Mouse (Mus musculus): ENCODE results near the gene Map6. TPM values are rescaled to one million over a fixed set of nuclear protein-coding genes. Genes with fewer than 3 reads are reported as not detected.

Map6 gene
- polyA plus RNA-seq, 1 experiment from 2014 or later, result 1.7 TPM

DNA sequence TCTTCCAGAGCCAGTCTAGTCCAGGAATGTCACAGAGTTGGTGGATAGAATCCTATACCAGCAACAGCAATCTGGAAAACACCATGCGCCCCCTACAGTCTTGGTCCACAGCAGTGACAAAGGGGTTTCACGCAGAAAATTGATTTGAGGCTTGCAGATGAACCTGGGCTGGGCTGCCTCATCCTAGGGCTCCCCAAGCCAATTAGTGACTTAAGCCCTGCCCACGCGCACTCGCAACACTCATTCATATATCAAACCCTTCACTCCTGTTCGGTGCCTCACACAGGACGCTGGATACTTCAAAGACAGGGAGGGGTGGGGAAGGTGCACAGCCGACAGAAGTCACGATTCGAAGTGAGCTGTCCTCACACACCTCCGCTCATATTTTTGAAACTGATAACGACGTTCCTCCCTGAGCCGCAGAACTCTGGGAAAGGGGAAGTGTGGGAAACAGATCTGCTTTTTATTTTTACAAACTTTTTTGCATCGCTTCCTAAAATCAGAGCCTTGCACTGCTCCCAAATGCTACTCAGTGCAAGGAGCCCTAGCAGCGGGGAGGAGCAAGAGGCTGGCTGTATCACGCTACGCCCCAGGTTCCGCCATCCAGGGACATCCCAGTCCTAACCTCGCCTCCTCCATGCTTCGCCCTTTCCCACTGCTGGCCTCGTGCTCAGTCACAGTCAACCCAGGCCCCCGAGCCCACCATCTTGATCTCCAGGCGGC, 113.4 kb downstream of the Map6 start:
- WGBS, result under 1% methylated on average over 24 of the region's 24 CpGs
- Histone ChIP-seq H3K4me2 (ENCODE audit: low read length) (peak overlapping the region; percentile 73), H3K27me3 (ENCODE audit: insufficient read depth, low read length) (no peaks in the 10 kb centered on the region), H3K9me3 (replicated peaks; ENCODE audit: low read length) (no peaks in the 10 kb centered on the region), H3K36me3 (ENCODE audit: insufficient read depth, low read length) (no peaks in the 10 kb centered on the region), H3K9ac (ENCODE audit: low read depth, low read length) (peak overlapping the region; percentile 49), H3K27ac (peak overlapping the region; percentile 79), H3K4me1 (replicated peaks; ENCODE audit: insufficient read depth, low read length) (peaks cover 20% of the 10 kb centered on the region), H3K4me3 (replicated peaks; ENCODE audit: low read depth, low read length) (peak overlapping the region; percentile 49)
- ATAC-seq (replicated peaks; ENCODE audit: low FRiP score, low read depth), result peak; percentile 61
- DNase-seq (ENCODE audit: low spot score), result peak; percentile 79
- peak; percentile 70 for TF ChIP-seq CTCF (IDR thresholded peaks at IDR 0.05; ENCODE audit: low read depth)

DNA sequence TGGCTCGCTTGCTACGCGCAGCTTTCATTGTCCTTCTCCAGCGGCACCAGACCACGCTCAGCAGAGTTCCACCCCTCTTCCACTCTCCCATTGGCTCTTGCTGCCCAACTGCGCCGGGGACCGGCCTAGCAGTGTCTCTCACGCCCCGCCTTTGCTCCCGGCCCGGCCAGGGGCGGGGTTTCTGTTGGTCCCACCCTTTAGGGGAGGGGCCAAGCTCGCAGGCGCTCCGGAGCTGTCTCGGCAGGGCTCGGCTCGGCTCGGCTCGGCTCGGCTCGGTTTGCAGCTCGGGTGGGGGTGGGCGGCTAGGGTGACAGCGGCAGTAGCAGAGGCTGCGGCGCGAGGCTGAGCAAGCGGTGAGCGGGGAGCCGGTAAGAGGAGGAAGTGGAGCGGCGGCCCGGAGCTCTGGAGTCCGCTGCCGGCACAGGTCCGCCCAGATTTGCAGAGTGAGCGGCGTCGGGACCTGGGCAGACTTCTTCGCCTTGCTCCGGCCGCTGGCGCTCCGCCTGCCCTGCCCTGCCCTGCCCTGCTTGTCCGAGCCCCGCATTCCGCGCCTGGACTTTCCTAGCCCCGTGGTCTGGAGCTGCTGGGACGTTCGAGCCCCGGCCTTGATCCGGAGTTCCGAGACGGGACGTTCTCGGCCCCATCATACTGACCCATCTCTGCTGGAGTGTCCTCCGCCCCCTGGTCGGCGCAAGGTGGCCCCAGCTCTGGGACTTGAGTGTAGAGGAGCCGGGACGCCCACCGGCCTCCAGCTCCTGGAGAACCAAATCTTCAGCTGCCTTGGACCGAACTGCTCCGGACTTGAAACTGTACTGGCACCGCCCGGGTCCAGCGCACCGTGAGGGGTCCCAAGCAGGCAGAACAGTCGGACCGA, 114.2 kb downstream of the Map6 start, which contains the start of gene Gdpd5:
Gdpd5 (plus strand) TSS at position 201 of the 874 bp plus-strand sequence.
- TF ChIP-seq CTCF (IDR thresholded peaks at IDR 0.05; ENCODE audit: low read depth), result no peak
- H3K9me3 ChIP-seq (replicated peaks; ENCODE audit: low read length), result no peaks in the 10 kb centered on the region
- H3K36me3 ChIP-seq (ENCODE audit: insufficient read depth, low read length), result no peaks in the 10 kb centered on the region
- DNase-seq (ENCODE audit: low spot score) (peak; percentile 98), ATAC-seq (replicated peaks; ENCODE audit: low FRiP score, low read depth) (peak; percentile 95)
- H3K4me3 ChIP-seq (replicated peaks; ENCODE audit: low read depth, low read length), result peak within 1 kb of the TSS; percentile 49
- H3K27ac ChIP-seq, result peak within 1 kb of the TSS; percentile 79
- H3K27me3 ChIP-seq (ENCODE audit: insufficient read depth, low read length), result no peaks in the 10 kb centered on the region
- peak within 1 kb of the TSS; percentile 61 for H3K9ac ChIP-seq (ENCODE audit: low read depth, low read length)
- WGBS, result under 1% methylated on average over 73 of the region's 73 CpGs
- H3K4me1 ChIP-seq (replicated peaks; ENCODE audit: insufficient read depth, low read length), result peaks cover 20% of the 10 kb centered on the region
- peak within 1 kb of the TSS; percentile 73 for H3K4me2 ChIP-seq (ENCODE audit: low read length)

DNA sequence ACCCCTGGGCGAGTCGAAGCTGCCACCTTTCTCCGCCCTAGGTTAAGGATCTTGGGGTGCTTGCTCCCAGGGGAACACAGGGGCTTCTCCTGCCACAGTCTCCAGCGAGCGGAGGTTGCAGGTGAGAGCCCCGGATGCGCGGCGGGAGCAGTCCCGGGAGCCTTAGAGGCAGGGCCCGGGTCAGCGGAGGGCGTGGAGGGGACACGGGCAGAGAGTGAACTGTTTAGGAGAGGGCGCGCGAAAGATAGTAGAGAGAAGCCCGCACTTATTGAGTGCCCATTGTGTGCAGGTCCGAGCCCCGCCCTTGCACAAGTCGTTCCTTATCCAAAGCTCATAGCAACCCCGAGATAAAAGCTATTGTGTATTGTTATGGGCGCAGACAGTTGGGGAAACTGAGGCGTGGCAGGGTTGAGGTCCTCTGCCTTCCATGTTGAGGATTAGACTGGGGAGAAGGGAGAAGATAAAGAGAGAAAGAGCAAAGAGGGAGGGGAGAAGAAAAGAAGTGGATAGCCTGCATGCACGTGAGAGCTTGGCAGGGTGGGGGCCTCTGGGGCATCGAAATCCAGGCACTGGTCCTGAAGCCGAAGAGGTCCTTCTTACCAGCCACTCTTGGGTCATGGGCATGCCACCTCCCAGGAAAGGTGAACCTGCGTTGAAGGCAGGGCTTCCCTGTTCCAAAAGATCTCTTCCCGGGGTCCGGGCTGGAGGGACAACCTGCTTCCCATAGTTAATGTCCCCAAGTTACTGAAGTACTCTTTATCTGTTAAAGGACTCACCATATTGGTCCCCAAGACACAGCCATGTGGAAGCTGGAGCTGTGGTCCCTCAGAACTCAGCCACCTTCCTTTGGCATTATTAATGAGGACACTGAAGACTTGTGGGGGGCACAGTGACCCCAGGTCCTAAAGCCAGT, 115.1 kb downstream of the Map6 start:
- Histone ChIP-seq H3K9ac (ENCODE audit: low read depth, low read length) (peak overlapping the region; percentile 61), H3K27me3 (ENCODE audit: insufficient read depth, low read length) (no peaks in the 10 kb centered on the region), H3K27ac (peak overlapping the region; percentile 74), H3K4me3 (replicated peaks; ENCODE audit: low read depth, low read length) (peak overlapping the region; percentile 49), H3K36me3 (ENCODE audit: insufficient read depth, low read length) (no peaks in the 10 kb centered on the region), H3K9me3 (replicated peaks; ENCODE audit: low read length) (no peaks in the 10 kb centered on the region), H3K4me1 (replicated peaks; ENCODE audit: insufficient read depth, low read length) (peaks cover 20% of the 10 kb centered on the region), H3K4me2 (ENCODE audit: low read length) (peak overlapping the region; percentile 73)
- 13% methylated on average over 30 of the region's 30 CpGs for WGBS
- DNase-seq (ENCODE audit: low spot score), result peak; percentile 27
- ATAC-seq (replicated peaks; ENCODE audit: low FRiP score, low read depth), result no peak
- TF ChIP-seq CTCF (IDR thresholded peaks at IDR 0.05; ENCODE audit: low read depth), result no peak

DNA sequence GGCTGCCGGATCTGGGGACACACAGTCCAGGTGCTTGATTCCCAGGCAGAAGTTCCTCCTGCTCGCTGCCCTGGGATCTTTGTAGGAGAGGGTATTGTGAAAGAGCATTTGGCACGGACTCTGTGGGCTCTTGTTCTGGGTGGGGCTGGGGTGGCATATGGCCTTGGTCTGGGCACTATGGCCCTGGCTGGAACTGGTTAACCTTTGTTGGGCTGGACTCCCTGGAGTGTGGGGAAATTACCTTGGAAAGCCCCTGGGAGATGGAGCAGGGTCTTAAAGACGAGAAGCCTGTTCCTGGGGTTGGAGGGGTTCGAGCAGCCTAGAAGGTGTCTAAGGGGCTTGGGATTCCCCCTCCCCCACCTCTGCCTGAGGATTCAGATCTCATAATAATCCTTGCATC, 116.0 kb downstream of the Map6 start:
- H3K27ac ChIP-seq, result peak overlapping the region; percentile 74
- H3K9me3 ChIP-seq (replicated peaks; ENCODE audit: low read length), result no peaks in the 10 kb centered on the region
- DNase-seq (ENCODE audit: low spot score) (no peak), ATAC-seq (replicated peaks; ENCODE audit: low FRiP score, low read depth) (no peak)
- no peak for TF ChIP-seq CTCF (IDR thresholded peaks at IDR 0.05; ENCODE audit: low read depth)
- no peaks in the 10 kb centered on the region for H3K27me3 ChIP-seq (ENCODE audit: insufficient read depth, low read length)
- peaks cover 20% of the 10 kb centered on the region for H3K4me1 ChIP-seq (replicated peaks; ENCODE audit: insufficient read depth, low read length)
- peak overlapping the region; percentile 73 for H3K4me2 ChIP-seq (ENCODE audit: low read length)
- 62% methylated on average over 5 of the region's 5 CpGs for WGBS
- no peak overlapping the region for H3K9ac ChIP-seq (ENCODE audit: low read depth, low read length)
- peak overlapping the region; percentile 49 for H3K4me3 ChIP-seq (replicated peaks; ENCODE audit: low read depth, low read length)
- H3K36me3 ChIP-seq (ENCODE audit: insufficient read depth, low read length), result no peaks in the 10 kb centered on the region

DNA sequence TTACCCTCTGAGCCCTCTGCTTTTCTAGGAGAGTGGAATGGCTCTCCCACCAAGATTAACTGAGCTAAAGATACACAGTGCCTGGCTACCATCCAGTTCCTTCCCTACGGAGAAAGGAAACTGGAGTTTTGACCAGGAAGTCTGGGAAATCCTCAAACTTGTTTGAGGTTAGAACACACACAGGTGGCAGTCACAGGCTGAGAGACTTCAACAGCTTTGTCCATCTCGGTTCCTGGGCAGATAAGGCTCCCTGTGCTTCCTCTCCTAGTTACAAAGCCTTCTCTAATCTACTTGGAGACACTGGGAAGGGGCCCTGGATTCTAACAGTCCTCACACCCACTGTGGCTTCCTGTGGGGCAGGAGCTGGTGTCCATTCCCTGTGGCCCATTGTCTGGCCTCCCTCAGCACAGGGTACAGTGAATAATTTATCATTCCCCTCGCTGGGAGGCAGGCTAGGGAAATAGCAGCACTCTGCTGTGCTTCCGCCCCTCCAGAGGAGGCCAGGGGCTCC, 116.9 kb downstream of the Map6 start:
- TF ChIP-seq CTCF (IDR thresholded peaks at IDR 0.05; ENCODE audit: low read depth), result peak; percentile 42; the same call in 1 of the 2 replicates
- Histone ChIP-seq H3K9me3 (replicated peaks; ENCODE audit: low read length) (no peaks in the 10 kb centered on the region), H3K27ac (peak overlapping the region; percentile 74), H3K36me3 (ENCODE audit: insufficient read depth, low read length) (no peaks in the 10 kb centered on the region), H3K4me2 (ENCODE audit: low read length) (peak overlapping the region; percentile 73), H3K9ac (ENCODE audit: low read depth, low read length) (0 out of 2 replicates have a peak overlapping the region, but pooled peaks have one; percentile 5), H3K4me3 (replicated peaks; ENCODE audit: low read depth, low read length) (no peak overlapping the region), H3K27me3 (ENCODE audit: insufficient read depth, low read length) (no peaks in the 10 kb centered on the region), H3K4me1 (replicated peaks; ENCODE audit: insufficient read depth, low read length) (peaks cover 20% of the 10 kb centered on the region)
- no peak for ATAC-seq (replicated peaks; ENCODE audit: low FRiP score, low read depth)
- 20% methylated on average over 4 of the region's 4 CpGs for WGBS
- peak; percentile 72 for DNase-seq (ENCODE audit: low spot score)
